Mouse (Mus musculus): ENCODE data around the gene Trim2. TPM values are rescaled to one million over a fixed set of nuclear protein-coding genes. Genes with fewer than 3 reads are reported as not detected.
A peak's percentile ranks its signal among the peaks of the same experiment; 100 is the strongest.

The Trim2 gene
- polyA plus RNA-seq, 1 experiment from 2014 or later = 137 TPM

DNA sequence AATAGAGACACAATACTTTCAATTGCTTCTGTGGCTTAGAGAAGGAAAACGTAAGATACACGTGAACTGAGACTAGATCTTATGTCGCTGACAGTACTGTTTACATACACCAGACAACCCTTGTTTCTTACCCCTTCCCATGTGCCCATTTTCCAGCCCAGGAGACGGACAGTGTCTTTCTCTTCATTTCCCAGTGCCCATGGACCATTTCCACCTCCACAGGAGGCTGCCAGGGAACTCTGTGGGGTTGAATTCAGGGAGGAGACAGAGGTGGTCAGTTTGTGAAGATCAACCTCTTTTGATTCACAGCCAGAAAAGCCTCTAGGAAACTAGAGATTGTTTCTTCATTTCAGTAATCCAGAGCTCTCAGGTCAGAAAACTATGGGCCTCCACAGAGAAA, 5.0 kb downstream of the Trim2 start:
- no peaks in the 10 kb centered on the region for H3K27me3 ChIP-seq (replicated peaks)
- H3K4me3 ChIP-seq (replicated peaks) = no peak overlapping the region; the same call in 1 of the 2 replicates
- peak overlapping the region; percentile 82 for H3K4me2 ChIP-seq
- H3K4me1 ChIP-seq = peaks cover 51% of the 10 kb centered on the region
- no peak for ATAC-seq (ENCODE audit: low FRiP score)
- H3K9ac ChIP-seq (replicated peaks) = 0 out of 2 replicates have a peak overlapping the region, but pooled peaks have one; percentile 4
- H3K27ac ChIP-seq (replicated peaks) = no peak overlapping the region
- WGBS = 61% methylated on average over 4 of the region's 4 CpGs
- H3K9me3 ChIP-seq (replicated peaks) = no peaks in the 10 kb centered on the region
- H3K36me3 ChIP-seq = no peaks in the 10 kb centered on the region

DNA sequence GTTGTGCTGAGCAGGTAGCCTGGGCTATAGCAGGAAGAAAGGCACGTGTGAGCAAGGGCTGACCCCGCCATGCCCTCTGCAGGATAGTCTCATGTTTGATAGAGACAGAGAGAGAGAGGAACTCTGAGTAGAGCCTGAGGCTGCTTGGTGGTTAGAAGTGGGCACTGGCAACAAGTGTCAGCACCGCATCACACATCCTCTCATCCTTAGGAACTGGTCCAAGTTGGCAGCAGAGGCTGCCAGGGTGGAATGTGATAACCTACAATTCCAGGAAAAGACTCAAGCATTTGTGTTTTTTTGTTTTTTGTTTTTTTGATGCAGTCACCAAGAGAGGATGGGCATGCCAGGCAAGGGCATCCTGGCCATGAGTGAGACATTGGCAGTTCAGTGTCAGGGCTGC, 8.5 kb downstream of the Trim2 start:
- H3K36me3 ChIP-seq = no peaks in the 10 kb centered on the region
- H3K27me3 ChIP-seq (replicated peaks) = no peaks in the 10 kb centered on the region
- no peak for ATAC-seq (ENCODE audit: low FRiP score)
- no peak overlapping the region for H3K9ac ChIP-seq (replicated peaks)
- no peaks in the 10 kb centered on the region for H3K9me3 ChIP-seq (replicated peaks)
- H3K4me1 ChIP-seq = peaks cover 29% of the 10 kb centered on the region
- H3K4me2 ChIP-seq = no peak overlapping the region
- H3K4me3 ChIP-seq (replicated peaks) = no peak overlapping the region
- 70% methylated on average over 3 of the region's 3 CpGs for WGBS
- H3K27ac ChIP-seq (replicated peaks) = no peak overlapping the region

- Histone ChIP-seq H3K9me3 (replicated peaks) (no peaks in the 10 kb centered on the region), H3K4me1 (peaks cover 27% of the 10 kb centered on the region), H3K4me2 (no peak overlapping the region), H3K36me3 (no peaks in the 10 kb centered on the region), H3K27me3 (replicated peaks) (no peaks in the 10 kb centered on the region), H3K4me3 (replicated peaks) (no peak overlapping the region), H3K9ac (replicated peaks) (no peak overlapping the region), H3K27ac (replicated peaks) (no peak overlapping the region)
- 37% methylated on average over 2 of the region's 2 CpGs for WGBS
- no peak for ATAC-seq (ENCODE audit: low FRiP score)
Measured at GRCm38 (mm10) chr3:84296676-84297075, 10.0 kb downstream of the Trim2 start.

DNA sequence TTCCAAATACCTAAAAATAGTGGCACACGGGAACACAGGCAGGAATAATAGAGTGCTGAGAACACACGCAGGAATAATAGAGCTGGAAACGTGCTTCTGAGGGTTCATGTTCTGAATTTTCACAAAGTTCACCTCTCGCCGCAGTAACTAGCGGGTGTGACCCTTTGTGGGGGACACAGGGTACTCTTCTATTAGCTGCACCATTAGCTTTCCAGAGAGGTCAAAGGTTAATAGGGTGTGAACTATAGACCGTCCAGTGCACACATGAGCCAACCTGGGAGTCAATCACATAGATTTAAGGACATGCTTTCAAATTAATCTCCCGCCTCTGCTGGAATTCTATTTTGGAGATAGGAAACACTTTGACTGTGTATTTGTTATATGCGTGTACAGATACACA, 11.9 kb downstream of the Trim2 start:
- no peak for ATAC-seq (ENCODE audit: low FRiP score)
- Histone ChIP-seq H3K4me2 (no peak overlapping the region), H3K27me3 (replicated peaks) (no peaks in the 10 kb centered on the region), H3K4me1 (peaks cover 26% of the 10 kb centered on the region), H3K4me3 (replicated peaks) (no peak overlapping the region), H3K9me3 (replicated peaks) (no peaks in the 10 kb centered on the region), H3K9ac (replicated peaks) (no peak overlapping the region), H3K36me3 (no peaks in the 10 kb centered on the region), H3K27ac (replicated peaks) (no peak overlapping the region)
- WGBS = 46% methylated on average over 9 of the region's 9 CpGs

DNA sequence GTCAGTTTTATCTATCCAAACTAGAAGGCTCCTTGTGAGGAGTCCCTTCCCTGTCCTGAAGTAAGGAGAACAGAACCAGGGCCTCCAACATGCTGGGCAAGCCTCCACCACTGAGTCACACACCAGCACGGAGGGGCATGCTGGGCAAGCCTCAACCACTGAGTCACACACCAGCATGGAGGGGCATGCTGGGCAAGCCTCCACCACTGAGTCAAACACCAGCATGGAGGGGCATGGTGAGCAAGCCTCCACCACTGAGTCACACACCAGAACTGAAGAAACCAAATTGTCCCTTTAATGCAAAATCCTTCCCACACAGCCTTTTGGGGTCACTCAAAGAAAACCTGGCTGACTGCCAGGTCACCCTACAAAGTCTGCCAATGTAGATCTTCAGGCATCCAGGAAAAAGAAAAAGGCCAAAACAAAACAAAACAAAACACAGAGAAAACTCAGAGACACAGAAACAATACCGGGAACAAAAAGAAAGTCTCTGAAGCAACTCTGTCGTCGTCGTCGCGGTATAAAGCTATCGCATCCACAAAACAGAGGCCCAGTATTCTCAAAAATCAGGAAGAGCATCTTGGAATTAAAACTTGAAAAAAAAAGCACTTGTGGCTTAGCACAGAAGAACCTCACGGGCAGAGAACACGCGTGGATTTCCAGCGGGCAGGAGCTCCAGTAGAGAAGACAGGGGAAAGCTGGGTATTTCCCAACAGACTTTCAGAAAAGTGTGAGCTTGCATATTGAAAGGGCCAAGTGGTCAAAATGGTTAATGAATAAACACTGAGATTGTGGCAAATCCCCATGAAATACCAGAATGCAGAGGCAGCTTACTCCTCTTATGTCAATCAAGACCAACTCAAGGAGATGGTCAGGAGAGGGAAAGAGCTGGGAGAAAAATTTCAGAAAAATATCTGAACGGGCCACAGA, 12.7 kb downstream of the Trim2 start:
- no peak overlapping the region; the same call in 1 of the 2 replicates for H3K27ac ChIP-seq (replicated peaks)
- no peak overlapping the region for H3K9ac ChIP-seq (replicated peaks)
- no peaks in the 10 kb centered on the region for H3K36me3 ChIP-seq
- H3K4me3 ChIP-seq (replicated peaks) = no peak overlapping the region
- H3K4me2 ChIP-seq = no peak overlapping the region
- H3K27me3 ChIP-seq (replicated peaks) = no peaks in the 10 kb centered on the region
- H3K4me1 ChIP-seq = peaks cover 26% of the 10 kb centered on the region
- ATAC-seq (ENCODE audit: low FRiP score) = no peak
- 50% methylated on average over 13 of the region's 13 CpGs for WGBS
- H3K9me3 ChIP-seq (replicated peaks) = no peaks in the 10 kb centered on the region

GRCm38 (mm10) chr3:84292238-84292637, 14.4 kb downstream of the Trim2 start:
- H3K4me1 ChIP-seq = peaks cover 22% of the 10 kb centered on the region
- no peak overlapping the region for H3K9ac ChIP-seq (replicated peaks)
- no peak for ATAC-seq (ENCODE audit: low FRiP score)
- no peaks in the 10 kb centered on the region for H3K9me3 ChIP-seq (replicated peaks)
- no peak overlapping the region for H3K4me3 ChIP-seq (replicated peaks)
- no peaks in the 10 kb centered on the region for H3K27me3 ChIP-seq (replicated peaks)
- H3K4me2 ChIP-seq = no peak overlapping the region
- H3K36me3 ChIP-seq = no peaks in the 10 kb centered on the region
- 54% methylated on average over 5 of the region's 5 CpGs for WGBS
- H3K27ac ChIP-seq (replicated peaks) = 0 out of 2 replicates have a peak overlapping the region, but pooled peaks have one; percentile 48

- H3K4me2 ChIP-seq = no peak overlapping the region
- H3K27ac ChIP-seq (replicated peaks) = no peak overlapping the region
- H3K4me3 ChIP-seq (replicated peaks) = no peak overlapping the region
- no peaks in the 10 kb centered on the region for H3K27me3 ChIP-seq (replicated peaks)
- ATAC-seq (ENCODE audit: low FRiP score) = no peak
- no peak overlapping the region for H3K9ac ChIP-seq (replicated peaks)
- no peaks in the 10 kb centered on the region for H3K9me3 ChIP-seq (replicated peaks)
- WGBS = 84% methylated on average over 4 of the region's 4 CpGs
- H3K4me1 ChIP-seq = peaks cover 27% of the 10 kb centered on the region
- no peaks in the 10 kb centered on the region for H3K36me3 ChIP-seq
Measured at GRCm38 (mm10) chr3:84288931-84289330, 17.7 kb downstream of the Trim2 start.

GRCm38 (mm10) chr3:84287256-84287655, 19.4 kb downstream of the Trim2 start:
- WGBS = 84% methylated on average over 2 of the region's 3 CpGs
- ATAC-seq (ENCODE audit: low FRiP score) = no peak
- H3K36me3 ChIP-seq = no peaks in the 10 kb centered on the region
- no peak overlapping the region for H3K9ac ChIP-seq (replicated peaks)
- no peaks in the 10 kb centered on the region for H3K9me3 ChIP-seq (replicated peaks)
- H3K4me1 ChIP-seq = peaks cover 27% of the 10 kb centered on the region
- no peak overlapping the region for H3K4me2 ChIP-seq
- H3K27me3 ChIP-seq (replicated peaks) = no peaks in the 10 kb centered on the region
- no peak overlapping the region for H3K4me3 ChIP-seq (replicated peaks)
- no peak overlapping the region for H3K27ac ChIP-seq (replicated peaks)

- Histone ChIP-seq H3K27me3 (replicated peaks) (no peaks in the 10 kb centered on the region), H3K9me3 (replicated peaks) (no peaks in the 10 kb centered on the region), H3K4me1 (peaks cover 30% of the 10 kb centered on the region), H3K36me3 (no peaks in the 10 kb centered on the region), H3K9ac (replicated peaks) (no peak overlapping the region), H3K4me2 (no peak overlapping the region), H3K4me3 (replicated peaks) (no peak overlapping the region), H3K27ac (replicated peaks) (no peak overlapping the region)
- WGBS = 81% methylated on average over 5 of the region's 5 CpGs
- no peak for ATAC-seq (ENCODE audit: low FRiP score)
Measured at GRCm38 (mm10) chr3:84286311-84286710, 20.4 kb downstream of the Trim2 start.

DNA sequence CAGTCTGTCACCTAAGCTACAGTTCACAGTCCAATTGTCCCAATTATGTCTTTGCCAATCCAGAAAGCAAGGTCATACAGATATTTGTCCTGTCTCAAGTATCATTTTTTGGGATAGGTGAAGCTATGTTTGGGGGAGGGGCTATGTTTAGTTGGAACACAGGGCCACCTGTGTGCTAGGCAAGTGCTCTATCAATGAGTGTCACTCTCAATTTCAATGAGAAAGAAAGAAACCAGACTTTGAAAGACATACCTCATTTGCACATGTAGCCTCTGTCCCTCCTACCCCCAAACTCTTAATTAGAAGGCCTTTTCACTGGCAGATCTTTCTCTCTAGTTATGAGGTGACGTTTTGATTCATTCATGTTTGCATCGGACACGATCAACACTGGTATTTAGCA, 21.9 kb downstream of the Trim2 start:
- no peaks in the 10 kb centered on the region for H3K36me3 ChIP-seq
- WGBS = 75% methylated on average over 3 of the region's 3 CpGs
- no peak overlapping the region for H3K27ac ChIP-seq (replicated peaks)
- H3K9me3 ChIP-seq (replicated peaks) = no peaks in the 10 kb centered on the region
- ATAC-seq (ENCODE audit: low FRiP score) = no peak
- peaks cover 32% of the 10 kb centered on the region for H3K4me1 ChIP-seq
- H3K27me3 ChIP-seq (replicated peaks) = no peaks in the 10 kb centered on the region
- no peak overlapping the region for H3K9ac ChIP-seq (replicated peaks)
- no peak overlapping the region for H3K4me2 ChIP-seq
- H3K4me3 ChIP-seq (replicated peaks) = no peak overlapping the region

DNA sequence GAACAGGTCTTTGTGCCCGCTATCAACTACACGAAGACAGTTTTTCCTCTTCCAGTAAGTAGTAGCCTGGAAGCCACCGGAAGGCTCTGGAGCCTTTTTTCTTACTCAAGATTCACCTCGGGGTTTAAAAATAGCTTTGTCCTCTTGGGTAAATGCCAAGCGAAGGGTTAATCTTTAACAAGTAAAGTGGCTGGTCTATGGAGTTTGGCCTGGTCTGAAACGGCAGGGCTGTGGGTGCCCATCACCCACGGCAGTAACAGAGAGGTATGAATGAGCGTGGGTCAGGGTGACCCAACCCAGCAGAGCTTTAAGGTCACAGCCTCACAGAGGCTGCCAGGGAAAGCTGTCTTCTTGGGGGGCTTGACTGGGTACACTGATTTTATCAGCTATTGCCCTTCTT, 23.2 kb downstream of the Trim2 start:
- H3K4me1 ChIP-seq = peaks cover 32% of the 10 kb centered on the region
- 64% methylated on average over 8 of the region's 8 CpGs for WGBS

DNA sequence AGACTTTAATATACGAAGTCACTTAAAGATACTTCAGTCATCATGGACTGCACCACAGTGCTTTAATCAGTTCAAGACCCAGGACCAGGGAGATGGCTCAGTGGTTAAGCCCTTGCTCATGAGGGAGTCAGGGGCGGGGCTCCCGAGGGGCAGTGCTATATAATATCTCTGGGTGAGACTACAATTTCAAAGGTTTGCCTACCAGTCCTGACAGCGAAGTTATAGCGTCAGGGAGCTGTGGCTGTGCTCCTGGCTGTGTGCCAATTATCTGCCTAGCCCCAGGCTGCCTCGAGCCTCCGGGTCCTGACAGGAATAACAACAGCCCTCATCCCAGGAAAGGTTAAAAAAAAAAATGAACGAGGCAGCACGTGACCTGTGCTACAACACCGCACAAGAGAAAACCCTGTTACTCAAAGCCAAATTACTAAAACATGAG, 24.7 kb downstream of the Trim2 start:
- Histone ChIP-seq H3K27me3 (replicated peaks) (no peaks in the 10 kb centered on the region), H3K4me1 (peaks cover 32% of the 10 kb centered on the region), H3K9ac (replicated peaks) (no peak overlapping the region), H3K9me3 (replicated peaks) (no peaks in the 10 kb centered on the region), H3K4me3 (replicated peaks) (no peak overlapping the region), H3K36me3 (no peaks in the 10 kb centered on the region), H3K4me2 (peak overlapping the region; percentile 17; the same call in 1 of the 2 replicates), H3K27ac (replicated peaks) (no peak overlapping the region)
- WGBS = 22% methylated on average over 10 of the region's 10 CpGs
- no peak for ATAC-seq (ENCODE audit: low FRiP score)

More for the DNA sequence above, 23.2 kb downstream of the Trim2 start:
- Histone ChIP-seq H3K4me2 (no peak overlapping the region), H3K9ac (replicated peaks) (no peak overlapping the region), H3K27ac (replicated peaks) (no peak overlapping the region), H3K36me3 (no peaks in the 10 kb centered on the region), H3K4me3 (replicated peaks) (no peak overlapping the region), H3K9me3 (replicated peaks) (no peaks in the 10 kb centered on the region), H3K27me3 (replicated peaks) (no peaks in the 10 kb centered on the region)
- ATAC-seq (ENCODE audit: low FRiP score) = no peak
